Mouse (Mus musculus) testis, adult 2 months (tissue): ENCODE measurements around the gene Tatdn2.

Experiments
- CTCF ChIP-seq: fragments of 200-500 bp; IDR thresholded peaks from 2 replicates; pipeline ENCODE4 v1.5.1; 2012; ENCODE audit warnings: low read depth, mild to moderate bottlenecking, inconsistent platforms, low read length, moderate library complexity; ENCODE audit not compliant: control insufficient read depth, insufficient read depth, insufficient replicate concordance
- POLR2A ChIP-seq: fragments of 200-500 bp; IDR thresholded peaks from 2 replicates; pipeline ENCODE4 v1.6.1; 2012; ENCODE audit warnings: low read depth, mild to moderate bottlenecking, inconsistent platforms, low read length, moderate library complexity; ENCODE audit not compliant: control insufficient read depth

GRCm38 (mm10) chr6:113658226-113658625, 38.6 kb upstream of the Tatdn2 start:
- TF ChIP-seq CTCF (no peak), POLR2A (no peak)
